Mouse (Mus musculus) kidney, adult 2 months (tissue): Measurements from ENCODE around the gene Sdk2. TPM values are rescaled to one million over a fixed set of nuclear protein-coding genes. Genes with fewer than 3 reads are reported as not detected.

ENCODE experiments used
- DNase-seq: peaks from one replicate; pipeline ENCODE4 v3.0.0; 2021
- H3K27ac ChIP-seq: fragments of 200-500 bp; 2 replicates; pipeline ENCODE4 v1.5.1; 2012; ENCODE audit warnings: low read depth, low read length, control low read depth, inconsistent platforms; ENCODE audit not compliant: insufficient read depth
- H3K27me3 ChIP-seq: fragments of 200-500 bp; replicated peaks from 2 replicates; pipeline ENCODE4 v1.6.1; 2012; ENCODE audit warnings: mild to moderate bottlenecking, moderate library complexity, low read length, inconsistent platforms; ENCODE audit not compliant: control insufficient read depth, insufficient read depth
- H3K36me3 ChIP-seq: fragments of 200-500 bp; 2 replicates; pipeline ENCODE4 v1.6.1; 2012; ENCODE audit warnings: mild to moderate bottlenecking, moderate library complexity, low read length, inconsistent platforms; ENCODE audit not compliant: control insufficient read depth, insufficient read depth
- H3K4me1 ChIP-seq: fragments of 200-500 bp; 2 replicates; pipeline ENCODE4 v1.6.1; 2011; ENCODE audit warnings: low read length; ENCODE audit not compliant: control insufficient read depth, insufficient read depth
- H3K4me3 ChIP-seq: fragments of 200-500 bp; 2 replicates; pipeline ENCODE4 v1.5.1; 2011; ENCODE audit warnings: mild to moderate bottlenecking, low read depth, low read length, control low read depth; ENCODE audit not compliant: insufficient read depth
- CTCF ChIP-seq: fragments of 200-500 bp; conservative IDR thresholded peaks from 2 replicates; pipeline ENCODE4 v1.5.1; 2011; ENCODE audit warnings: low read depth, mild to moderate bottlenecking, control low read depth, low read length, moderate library complexity, mixed read lengths; ENCODE audit not compliant: insufficient read depth, insufficient read length
- POLR2A ChIP-seq: fragments of 200-500 bp; IDR thresholded peaks from one replicate; pipeline ENCODE4 v1.6.1; 2011; ENCODE audit warnings: low read depth, low read length, control low read depth
- WGBS: fragments of 180-500 bp; shearing (Covaris S2); methylation state at CpG from one replicate; pipeline ENCODE4 v1.1.7; 2018; 5-methylcytosine and 5-hydroxymethylcytosine counted together
- polyA plus RNA-seq: library from polyadenylated mRNA; depleted of rRNA; stranded (reverse); fragments of >200 nt; gene quantifications from 2 replicates; pipeline ENCODE4 v1.2.3, GENCODE M21; 2012

Sdk2 gene
- polyA plus RNA-seq, 1 experiment, result 0.63 TPM

- 39% methylated on average over 15 of the region's 15 CpGs for WGBS
- no peak for DNase-seq
- Histone ChIP-seq H3K4me1 (no peaks in the 10 kb centered on the region), H3K4me3 (no peak overlapping the region), H3K27me3 (no peaks in the 10 kb centered on the region), H3K27ac (no peak overlapping the region), H3K36me3 (no peaks in the 10 kb centered on the region)
- TF ChIP-seq POLR2A (no peak), CTCF (no peak)
Observed at GRCm38 (mm10) chr11:114016108-114016888, 50.5 kb downstream of the Sdk2 start.

GRCm38 (mm10) chr11:114011523-114011922 lies 55.3 kb downstream of the Sdk2 start:
- TF ChIP-seq CTCF, result no peak
- no peak for TF ChIP-seq POLR2A
- no peak for DNase-seq
- no peak overlapping the region for H3K27ac ChIP-seq
- H3K4me1 ChIP-seq, result no peaks in the 10 kb centered on the region
- H3K27me3 ChIP-seq, result no peaks in the 10 kb centered on the region
- no peaks in the 10 kb centered on the region for H3K36me3 ChIP-seq
- WGBS, result 45% methylated on average over 9 of the region's 9 CpGs
- H3K4me3 ChIP-seq, result no peak overlapping the region

DNA sequence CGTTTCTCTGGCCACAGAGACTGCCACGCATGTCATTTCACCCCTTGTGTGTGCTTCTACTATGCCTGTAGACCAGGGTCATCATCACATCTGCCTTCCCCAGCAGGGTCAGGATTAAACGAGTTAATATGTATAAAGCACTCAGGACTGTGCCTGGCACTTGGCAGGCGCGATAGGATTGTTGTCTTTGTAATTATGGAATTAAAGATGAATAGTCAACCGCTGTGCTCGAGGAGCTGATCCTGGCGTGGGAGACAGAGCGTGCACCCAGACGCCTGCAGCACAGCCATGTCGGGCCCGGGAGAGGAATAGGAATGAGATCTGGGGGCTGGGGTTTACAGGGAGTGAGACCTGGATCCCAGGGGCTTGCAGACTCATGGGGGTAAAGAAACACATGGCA lies 61.0 kb downstream of the Sdk2 start:
- H3K4me3 ChIP-seq, result no peak overlapping the region
- no peaks in the 10 kb centered on the region for H3K36me3 ChIP-seq
- H3K27me3 ChIP-seq, result no peaks in the 10 kb centered on the region
- no peak for TF ChIP-seq CTCF
- TF ChIP-seq POLR2A, result no peak
- H3K4me1 ChIP-seq, result no peaks in the 10 kb centered on the region
- no peak for DNase-seq
- WGBS, result 53% methylated on average over 12 of the region's 12 CpGs
- no peak overlapping the region for H3K27ac ChIP-seq

- no peaks in the 10 kb centered on the region for H3K4me1 ChIP-seq
- no peak overlapping the region for H3K4me3 ChIP-seq
- H3K36me3 ChIP-seq, result no peaks in the 10 kb centered on the region
- H3K27me3 ChIP-seq, result no peaks in the 10 kb centered on the region
- no peak for DNase-seq
- TF ChIP-seq POLR2A (no peak), CTCF (no peak)
- H3K27ac ChIP-seq, result no peak overlapping the region
- 90% methylated on average over 7 of the region's 7 CpGs for WGBS
Observed at GRCm38 (mm10) chr11:114004651-114005050, 62.2 kb downstream of the Sdk2 start.

GRCm38 (mm10) chr11:114003195-114003594 lies 63.7 kb downstream of the Sdk2 start:
- H3K27me3 ChIP-seq, result no peaks in the 10 kb centered on the region
- DNase-seq, result no peak
- no peak overlapping the region for H3K4me3 ChIP-seq
- H3K27ac ChIP-seq, result no peak overlapping the region
- H3K36me3 ChIP-seq, result no peaks in the 10 kb centered on the region
- TF ChIP-seq CTCF (no peak), POLR2A (no peak)
- WGBS, result 79% methylated on average over 3 of the region's 3 CpGs
- H3K4me1 ChIP-seq, result no peaks in the 10 kb centered on the region

GRCm38 (mm10) chr11:114000051-114000450 lies 66.8 kb downstream of the Sdk2 start:
- Histone ChIP-seq H3K4me1 (no peaks in the 10 kb centered on the region), H3K27me3 (no peaks in the 10 kb centered on the region), H3K4me3 (no peak overlapping the region), H3K27ac (no peak overlapping the region), H3K36me3 (no peaks in the 10 kb centered on the region)
- DNase-seq, result no peak
- 36% methylated on average over 6 of the region's 6 CpGs for WGBS
- TF ChIP-seq POLR2A, result no peak
- no peak for TF ChIP-seq CTCF

GRCm38 (mm10) chr11:113998702-113999101 lies 68.1 kb downstream of the Sdk2 start:
- Histone ChIP-seq H3K4me1 (no peaks in the 10 kb centered on the region), H3K27ac (no peak overlapping the region), H3K27me3 (no peaks in the 10 kb centered on the region), H3K36me3 (no peaks in the 10 kb centered on the region), H3K4me3 (no peak overlapping the region)
- no peak for TF ChIP-seq POLR2A
- DNase-seq, result no peak
- 75% methylated on average over 3 of the region's 3 CpGs for WGBS
